Mouse (Mus musculus): ENCODE data around the gene Cc2d1a.

Gene Cc2d1a

GRCm38 (mm10) chr8:84177405-84177804 lies 29.7 kb upstream of the Cc2d1a start:
- WGBS = 90% methylated on average over 3 of the region's 3 CpGs

GRCm38 (mm10) chr8:84176560-84176959 lies 28.8 kb upstream of the Cc2d1a start:
- 48% methylated on average over 3 of the region's 3 CpGs for WGBS

GRCm38 (mm10) chr8:84173861-84174260 lies 26.1 kb upstream of the Cc2d1a start:
- WGBS = 86% methylated on average over 6 of the region's 6 CpGs

GRCm38 (mm10) chr8:84170096-84170495 lies 22.4 kb upstream of the Cc2d1a start:
- 76% methylated on average over 5 of the region's 5 CpGs for WGBS

GRCm38 (mm10) chr8:84167696-84168095 lies 20.0 kb upstream of the Cc2d1a start:
- WGBS = 86% methylated on average over 2 of the region's 2 CpGs

GRCm38 (mm10) chr8:84157620-84158019 lies 9.9 kb upstream of the Cc2d1a start:
- WGBS = 96% methylated on average over 4 of the region's 4 CpGs

- 87% methylated on average over 3 of the region's 3 CpGs for WGBS
These were observed 1.4 kb upstream of the Cc2d1a start for GRCm38 (mm10) chr8:84149181-84149580.

- 76% methylated on average over 5 of the region's 5 CpGs for WGBS
These were observed 755 bp upstream of the Cc2d1a start for GRCm38 (mm10) chr8:84148531-84148850.

- 5% methylated on average over 14 of the region's 14 CpGs for WGBS
These were observed 391 bp downstream of the Cc2d1a start for GRCm38 (mm10) chr8:84147324-84147766.

- 70% methylated on average over 8 of the region's 8 CpGs for WGBS
These were observed 3.0 kb downstream of the Cc2d1a start for GRCm38 (mm10) chr8:84144636-84145245.

GRCm38 (mm10) chr8:84140838-84141237 lies 6.9 kb downstream of the Cc2d1a start:
- 95% methylated on average over 4 of the region's 4 CpGs for WGBS

GRCm38 (mm10) chr8:84137848-84138247 lies 9.9 kb downstream of the Cc2d1a start:
- WGBS = 89% methylated on average over 3 of the region's 3 CpGs

GRCm38 (mm10) chr8:84132225-84132624 lies 15.5 kb downstream of the Cc2d1a start:
- WGBS = 86% methylated on average over 8 of the region's 8 CpGs

GRCm38 (mm10) chr8:84130806-84131205 lies 16.9 kb downstream of the Cc2d1a start:
- WGBS = 56% methylated on average over 30 of the region's 30 CpGs

- WGBS = 50% methylated on average over 8 of the region's 8 CpGs
These were observed 19.5 kb downstream of the Cc2d1a start for GRCm38 (mm10) chr8:84128277-84128676.

GRCm38 (mm10) chr8:84127202-84127901 lies 20.4 kb downstream of the Cc2d1a start:
- WGBS = 74% methylated on average over 17 of the region's 17 CpGs

- 90% methylated on average over 2 of the region's 2 CpGs for WGBS
These were observed 21.0 kb downstream of the Cc2d1a start for GRCm38 (mm10) chr8:84126742-84127141.

- 69% methylated on average over 9 of the region's 9 CpGs for WGBS
These were observed 22.1 kb downstream of the Cc2d1a start, which contains the start of gene Podnl1 for GRCm38 (mm10) chr8:84125656-84126055. Gene Podnl1 (plus strand): TSS chr8:84125989.

- WGBS = 95% methylated on average over 3 of the region's 3 CpGs
These were observed 25.6 kb downstream of the Cc2d1a start for GRCm38 (mm10) chr8:84122151-84122550.

GRCm38 (mm10) chr8:84115646-84116045 lies 32.1 kb downstream of the Cc2d1a start:
- WGBS = 86% methylated on average over 6 of the region's 6 CpGs

- 93% methylated on average over 6 of the region's 6 CpGs for WGBS
These were observed 41.3 kb downstream of the Cc2d1a start for GRCm38 (mm10) chr8:84106216-84107040.

GRCm38 (mm10) chr8:84105676-84106075 lies 42.1 kb downstream of the Cc2d1a start:
- WGBS = 78% methylated on average over 2 of the region's 2 CpGs

Data from cerebral cortex, adult 2 months (tissue).